Mouse (Mus musculus) neural tube, embryonic 11.5 days (tissue): ENCODE measurements around the gene Pin1rt1. TPM values are rescaled to one million over a fixed set of nuclear protein-coding genes. Genes with fewer than 3 reads are reported as not detected.

ENCODE experiments used
- ATAC-seq: fragments of 200-750 bp; cut with Nextera tagmentation; 2 replicates; pipeline ENCODE4 v1.8.0; 2017; ENCODE audit warnings: moderate number of reproducible peaks, mild to moderate bottlenecking, moderate TSS enrichment, moderate library complexity; ENCODE audit not compliant: insufficient read depth, low FRiP score, low TSS enrichment
- DNase-seq: peaks from one replicate; pipeline ENCODE4 v3.0.0-alpha.2; 2015; ENCODE audit warnings: low spot score
- H3K27ac ChIP-seq: fragments of 300-500 bp; sonication (generic); 2 replicates; pipeline ENCODE4 v1.5.1; 2014; ENCODE audit warnings: low read depth, mild to moderate bottlenecking, low read length
- H3K27me3 ChIP-seq: fragments of 300-500 bp; sonication (generic); 2 replicates; pipeline ENCODE4 v1.6.1; 2014; ENCODE audit warnings: mild to moderate bottlenecking, low read length, mixed read lengths; ENCODE audit not compliant: control insufficient read depth, insufficient read depth
- H3K36me3 ChIP-seq: fragments of 300-500 bp; sonication (generic); 2 replicates; pipeline ENCODE4 v1.6.1; 2014; ENCODE audit warnings: mild to moderate bottlenecking, low read length, moderate library complexity, mixed read lengths; ENCODE audit not compliant: control insufficient read depth, insufficient read depth
- H3K4me1 ChIP-seq: fragments of 300-500 bp; sonication (generic); 2 replicates; pipeline ENCODE4 v1.6.1; 2014; ENCODE audit warnings: low read length, mixed read lengths; ENCODE audit not compliant: control insufficient read depth, insufficient read depth
- H3K4me2 ChIP-seq: fragments of 300-500 bp; sonication (generic); 2 replicates; pipeline ENCODE4 v1.6.1; 2014; ENCODE audit warnings: low read depth, mild to moderate bottlenecking, moderate library complexity
- H3K4me3 ChIP-seq: fragments of 300-500 bp; sonication (generic); 2 replicates; pipeline ENCODE4 v1.5.1; 2014; ENCODE audit warnings: low read depth, low read length
- H3K9ac ChIP-seq: fragments of 300-500 bp; sonication (generic); 2 replicates; pipeline ENCODE4 v1.6.1; 2014; ENCODE audit warnings: mild to moderate bottlenecking, low read length
- H3K9me3 ChIP-seq: fragments of 300-500 bp; sonication (generic); 2 replicates; pipeline ENCODE4 v1.6.1; 2016; ENCODE audit warnings: low read length; ENCODE audit not compliant: control insufficient read depth
- WGBS: fragments of 180-500 bp; shearing (Covaris S2); extraction: QIAGEN DNeasy Blood & Tissue Kit; methylation state at CpG from one replicate; pipeline ENCODE4 v1.1.7; 2014; 5-methylcytosine and 5-hydroxymethylcytosine counted together
- polyA plus RNA-seq: library from polyadenylated mRNA; unstranded; fragments of >200 nt; fragmentation: Nextera tagmentation; extraction: Ambion mirVana; gene quantifications from 2 replicates; pipeline ENCODE4 v1.2.1, GENCODE M21; 2014

Pin1rt1 gene
- polyA plus RNA-seq, 1 experiment from 2014 or later: not detected

GRCm38 (mm10) chr2:104741896-104742740, 25.9 kb upstream of the Pin1rt1 start:
- 7% methylated on average over 39 of the region's 46 CpGs for WGBS
- ATAC-seq (peak; percentile 32; the same call in 1 of the 2 replicates), DNase-seq (no peak)
- Histone ChIP-seq H3K9ac (peak overlapping the region; percentile 77), H3K36me3 (no peaks in the 10 kb centered on the region), H3K9me3 (no peaks in the 10 kb centered on the region), H3K4me1 (0 out of 2 replicates have a peak, but pooled peaks cover 5% of the 10 kb centered on the region), H3K27ac (no peak overlapping the region), H3K4me3 (peak overlapping the region; percentile 74), H3K4me2 (peak overlapping the region; percentile 96), H3K27me3 (peaks cover 8% of the 10 kb centered on the region)

DNA sequence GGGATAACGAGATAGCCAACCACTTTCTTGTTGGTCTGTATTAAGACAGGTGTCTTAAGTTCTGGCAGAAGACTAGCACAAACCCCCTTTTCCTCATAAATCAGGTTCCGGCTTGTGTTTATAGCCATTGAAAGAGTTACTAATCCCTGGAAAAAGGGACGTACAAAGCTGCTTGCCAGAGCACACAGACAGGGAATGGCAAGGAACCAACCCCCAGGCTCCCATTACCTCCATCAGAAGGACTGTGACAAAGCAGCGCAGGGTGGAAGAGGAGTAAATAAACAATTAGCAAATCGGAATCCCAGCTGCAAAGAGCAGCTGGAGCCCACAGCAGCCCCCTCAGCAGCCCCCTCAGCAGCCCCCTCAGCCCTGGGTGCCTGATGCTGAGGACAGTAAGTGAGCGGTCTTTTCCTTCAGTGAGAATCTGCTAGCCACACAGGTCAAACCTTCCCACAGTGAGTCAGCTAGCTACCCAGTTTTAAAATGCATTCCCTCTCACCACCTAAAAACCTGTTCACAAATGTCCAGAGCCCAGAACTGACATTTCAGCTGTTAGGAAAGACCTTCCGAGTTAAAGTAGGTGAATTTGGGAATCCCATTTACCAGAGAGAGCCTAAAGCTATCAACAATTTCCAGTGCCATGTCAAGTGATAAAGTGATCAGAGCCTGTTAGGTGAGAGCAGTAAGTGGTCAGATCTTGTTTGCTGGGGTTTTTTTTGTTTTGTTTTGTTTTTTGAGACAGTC, 25.0 kb upstream of the Pin1rt1 start:
- 0 out of 2 replicates have a peak, but pooled peaks cover 5% of the 10 kb centered on the region for H3K4me1 ChIP-seq
- WGBS: 36% methylated on average over 7 of the region's 7 CpGs
- no peak for ATAC-seq

GRCm38 (mm10) chr2:104740248-104740949, 24.2 kb upstream of the Pin1rt1 start:
- Histone ChIP-seq H3K4me3 (no peak overlapping the region), H3K27ac (no peak overlapping the region), H3K4me1 (0 out of 2 replicates have a peak, but pooled peaks cover 5% of the 10 kb centered on the region), H3K4me2 (no peak overlapping the region), H3K27me3 (peaks cover 8% of the 10 kb centered on the region), H3K9me3 (no peaks in the 10 kb centered on the region), H3K9ac (no peak overlapping the region), H3K36me3 (no peaks in the 10 kb centered on the region)
- ATAC-seq: no peak
- DNase-seq: no peak
- WGBS: 52% methylated on average over 7 of the region's 7 CpGs

More for the DNA sequence above, 25.0 kb upstream of the Pin1rt1 start:
- no peak for DNase-seq
- no peak overlapping the region for H3K9ac ChIP-seq
- no peaks in the 10 kb centered on the region for H3K36me3 ChIP-seq
- H3K4me3 ChIP-seq: no peak overlapping the region
- no peak overlapping the region for H3K27ac ChIP-seq
- no peaks in the 10 kb centered on the region for H3K9me3 ChIP-seq
- H3K27me3 ChIP-seq: peaks cover 8% of the 10 kb centered on the region
- H3K4me2 ChIP-seq: no peak overlapping the region; the same call in 1 of the 2 replicates

DNA sequence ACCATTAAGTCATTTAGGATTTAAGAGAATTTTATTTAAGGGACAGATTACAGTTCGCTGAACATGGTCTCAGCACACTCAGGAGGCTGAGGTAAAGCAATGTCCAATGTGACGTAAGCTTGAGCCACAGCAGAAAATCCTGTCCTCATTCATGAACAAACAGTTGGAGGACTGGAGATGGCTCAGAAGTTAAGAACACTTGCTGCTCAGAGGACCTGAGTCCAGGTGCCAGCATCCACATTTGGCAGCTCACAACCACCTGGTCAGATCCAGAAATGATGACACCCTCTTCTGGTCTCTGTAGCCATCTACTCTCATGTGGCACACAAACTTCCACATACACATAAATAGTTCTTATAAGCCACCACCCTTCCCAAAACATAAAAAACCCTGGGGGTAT, 23.5 kb upstream of the Pin1rt1 start:
- 93% methylated on average over 2 of the region's 2 CpGs for WGBS
- ATAC-seq: no peak
- H3K4me2 ChIP-seq: no peak overlapping the region
- no peaks in the 10 kb centered on the region for H3K9me3 ChIP-seq
- H3K36me3 ChIP-seq: no peaks in the 10 kb centered on the region
- no peak overlapping the region for H3K9ac ChIP-seq
- H3K4me1 ChIP-seq: 0 out of 2 replicates have a peak, but pooled peaks cover 5% of the 10 kb centered on the region
- no peak for DNase-seq
- no peak overlapping the region for H3K4me3 ChIP-seq
- H3K27ac ChIP-seq: no peak overlapping the region
- peaks cover 8% of the 10 kb centered on the region for H3K27me3 ChIP-seq

- no peak overlapping the region for H3K9ac ChIP-seq
- DNase-seq (no peak), ATAC-seq (no peak)
- H3K4me3 ChIP-seq: no peak overlapping the region
- H3K4me2 ChIP-seq: no peak overlapping the region
- H3K4me1 ChIP-seq: no peaks in the 10 kb centered on the region
- 82% methylated on average over 7 of the region's 7 CpGs for WGBS
- no peaks in the 10 kb centered on the region for H3K36me3 ChIP-seq
- H3K27me3 ChIP-seq: no peaks in the 10 kb centered on the region
- H3K27ac ChIP-seq: no peak overlapping the region
- no peaks in the 10 kb centered on the region for H3K9me3 ChIP-seq
Observed at GRCm38 (mm10) chr2:104736241-104736640, 20.1 kb upstream of the Pin1rt1 start.

DNA sequence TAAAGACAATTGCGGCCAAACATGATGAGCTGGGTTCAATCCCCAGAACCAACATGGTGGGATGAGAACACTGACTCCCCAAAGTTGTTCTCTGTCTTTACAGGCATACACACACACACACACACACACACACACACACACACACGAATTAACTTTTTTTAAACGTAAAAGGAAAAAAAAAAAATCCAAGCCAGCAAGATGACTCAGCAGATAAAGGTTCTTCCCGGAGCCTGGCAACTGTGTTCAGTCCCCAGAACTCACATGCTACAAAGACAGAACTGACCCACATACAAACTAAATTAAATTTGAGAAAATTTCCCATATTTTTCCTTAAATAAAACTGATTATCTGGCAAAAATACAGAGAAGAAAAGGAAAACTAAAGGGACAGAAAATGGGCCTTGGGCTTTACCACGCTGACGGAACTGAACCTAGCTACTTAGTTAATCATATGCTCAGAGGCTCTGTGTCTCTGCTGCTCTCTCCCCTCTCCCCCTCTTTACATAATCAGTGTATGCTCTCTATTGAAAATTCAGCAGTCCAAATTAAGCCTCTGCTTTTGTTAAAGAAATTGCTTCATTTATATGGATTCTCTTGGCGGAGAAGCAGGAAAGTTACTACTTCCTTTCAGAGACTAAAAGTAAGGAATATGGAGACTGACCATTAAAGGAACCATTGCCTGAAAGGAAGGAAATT, 16.5 kb upstream of the Pin1rt1 start:
- DNase-seq (no peak), ATAC-seq (no peak)
- no peaks in the 10 kb centered on the region for H3K27me3 ChIP-seq
- H3K9me3 ChIP-seq: no peaks in the 10 kb centered on the region
- H3K27ac ChIP-seq: no peak overlapping the region
- H3K9ac ChIP-seq: no peak overlapping the region
- no peaks in the 10 kb centered on the region for H3K4me1 ChIP-seq
- H3K4me2 ChIP-seq: no peak overlapping the region
- 82% methylated on average over 7 of the region's 7 CpGs for WGBS
- H3K36me3 ChIP-seq: no peaks in the 10 kb centered on the region
- no peak overlapping the region for H3K4me3 ChIP-seq

GRCm38 (mm10) chr2:104732033-104732444, 15.9 kb upstream of the Pin1rt1 start:
- no peak overlapping the region for H3K4me3 ChIP-seq
- no peaks in the 10 kb centered on the region for H3K27me3 ChIP-seq
- H3K9ac ChIP-seq: no peak overlapping the region
- ATAC-seq (no peak), DNase-seq (no peak)
- 87% methylated on average over 9 of the region's 9 CpGs for WGBS
- H3K36me3 ChIP-seq: no peaks in the 10 kb centered on the region
- H3K4me1 ChIP-seq: no peaks in the 10 kb centered on the region
- H3K4me2 ChIP-seq: no peak overlapping the region
- H3K27ac ChIP-seq: no peak overlapping the region
- H3K9me3 ChIP-seq: no peaks in the 10 kb centered on the region

- Histone ChIP-seq H3K4me2 (no peak overlapping the region), H3K36me3 (no peaks in the 10 kb centered on the region), H3K27me3 (no peaks in the 10 kb centered on the region), H3K9ac (no peak overlapping the region), H3K4me1 (no peaks in the 10 kb centered on the region), H3K4me3 (no peak overlapping the region), H3K27ac (no peak overlapping the region), H3K9me3 (no peaks in the 10 kb centered on the region)
- ATAC-seq (no peak), DNase-seq (no peak)
- 89% methylated on average over 1 of the region's 1 CpGs for WGBS
Observed at GRCm38 (mm10) chr2:104727369-104727768, 11.2 kb upstream of the Pin1rt1 start.
